Mouse (Mus musculus): ENCODE data around the gene Adgb. TPM values are rescaled to one million over a fixed set of nuclear protein-coding genes. Genes with fewer than 3 reads are reported as not detected.

Adgb gene
- polyA plus RNA-seq, 1 experiment from 2014 or later: 0.05 TPM

- Histone ChIP-seq H3K27me3 (ENCODE audit: low read depth, poor library complexity, severe bottlenecking) (no peaks in the 10 kb centered on the region), H3K4me1 (no peaks in the 10 kb centered on the region), H3K27ac (no peak overlapping the region), H3K4me3 (no peak overlapping the region), H3K36me3 (no peaks in the 10 kb centered on the region), H3K9me3 (replicated peaks) (no peaks in the 10 kb centered on the region)
- no peak for DNase-seq (ENCODE audit: low spot score)
- WGBS: 93% methylated on average over 7 of the region's 7 CpGs
Observed at GRCm38 (mm10) chr10:10429032-10429431, 43.1 kb downstream of the Adgb start.

GRCm38 (mm10) chr10:10424383-10424782, 47.7 kb downstream of the Adgb start:
- Histone ChIP-seq H3K4me1 (no peaks in the 10 kb centered on the region), H3K4me3 (no peak overlapping the region), H3K36me3 (no peaks in the 10 kb centered on the region), H3K9me3 (replicated peaks) (no peaks in the 10 kb centered on the region), H3K27ac (no peak overlapping the region), H3K27me3 (ENCODE audit: low read depth, poor library complexity, severe bottlenecking) (no peaks in the 10 kb centered on the region)
- 87% methylated on average over 2 of the region's 2 CpGs for WGBS
- DNase-seq (ENCODE audit: low spot score): no peak

GRCm38 (mm10) chr10:10411046-10411445, 61.1 kb downstream of the Adgb start:
- no peaks in the 10 kb centered on the region for H3K9me3 ChIP-seq (replicated peaks)
- DNase-seq (ENCODE audit: low spot score): no peak
- no peak overlapping the region for H3K4me3 ChIP-seq
- H3K4me1 ChIP-seq: no peaks in the 10 kb centered on the region
- H3K36me3 ChIP-seq: no peaks in the 10 kb centered on the region
- WGBS: 66% methylated on average over 5 of the region's 5 CpGs
- no peak overlapping the region for H3K27ac ChIP-seq
- H3K27me3 ChIP-seq (ENCODE audit: low read depth, poor library complexity, severe bottlenecking): no peaks in the 10 kb centered on the region

- WGBS: 64% methylated on average over 3 of the region's 3 CpGs
- no peaks in the 10 kb centered on the region for H3K36me3 ChIP-seq
- H3K4me1 ChIP-seq: no peaks in the 10 kb centered on the region
- H3K9me3 ChIP-seq (replicated peaks): no peaks in the 10 kb centered on the region
- H3K4me3 ChIP-seq: no peak overlapping the region
- no peak for DNase-seq (ENCODE audit: low spot score)
- H3K27ac ChIP-seq: no peak overlapping the region
- no peaks in the 10 kb centered on the region for H3K27me3 ChIP-seq (ENCODE audit: low read depth, poor library complexity, severe bottlenecking)
Observed at GRCm38 (mm10) chr10:10408166-10408565, 64.0 kb downstream of the Adgb start.

GRCm38 (mm10) chr10:10395784-10396481, 76.2 kb downstream of the Adgb start:
- Histone ChIP-seq H3K27me3 (ENCODE audit: low read depth, poor library complexity, severe bottlenecking) (no peaks in the 10 kb centered on the region), H3K27ac (no peak overlapping the region), H3K4me1 (no peaks in the 10 kb centered on the region), H3K4me3 (no peak overlapping the region), H3K9me3 (replicated peaks) (no peaks in the 10 kb centered on the region), H3K36me3 (no peaks in the 10 kb centered on the region)
- DNase-seq (ENCODE audit: low spot score): no peak
- 87% methylated on average over 4 of the region's 4 CpGs for WGBS

- Histone ChIP-seq H3K4me3 (no peak overlapping the region), H3K4me1 (no peaks in the 10 kb centered on the region), H3K36me3 (no peaks in the 10 kb centered on the region), H3K27ac (no peak overlapping the region), H3K27me3 (ENCODE audit: low read depth, poor library complexity, severe bottlenecking) (no peaks in the 10 kb centered on the region), H3K9me3 (replicated peaks) (no peaks in the 10 kb centered on the region)
- 70% methylated on average over 1 of the region's 1 CpGs for WGBS
- no peak for DNase-seq (ENCODE audit: low spot score)
Observed at GRCm38 (mm10) chr10:10374629-10375028, 97.5 kb downstream of the Adgb start.

GRCm38 (mm10) chr10:10364025-10364424, 108.1 kb downstream of the Adgb start:
- Histone ChIP-seq H3K4me1 (no peaks in the 10 kb centered on the region), H3K36me3 (no peaks in the 10 kb centered on the region), H3K4me3 (no peak overlapping the region), H3K9me3 (replicated peaks) (no peaks in the 10 kb centered on the region), H3K27me3 (ENCODE audit: low read depth, poor library complexity, severe bottlenecking) (no peaks in the 10 kb centered on the region), H3K27ac (no peak overlapping the region)
- WGBS: 90% methylated on average over 1 of the region's 1 CpGs
- no peak for DNase-seq (ENCODE audit: low spot score)

GRCm38 (mm10) chr10:10355605-10356227, 116.4 kb downstream of the Adgb start:
- Histone ChIP-seq H3K27ac (no peak overlapping the region; the same call in 1 of the 2 replicates), H3K27me3 (ENCODE audit: low read depth, poor library complexity, severe bottlenecking) (no peaks in the 10 kb centered on the region), H3K36me3 (no peaks in the 10 kb centered on the region), H3K4me1 (no peaks in the 10 kb centered on the region), H3K4me3 (no peak overlapping the region), H3K9me3 (replicated peaks) (no peaks in the 10 kb centered on the region)
- DNase-seq (ENCODE audit: low spot score): peak; percentile 37
- WGBS: 12% methylated on average over 3 of the region's 3 CpGs

- 95% methylated on average over 3 of the region's 3 CpGs for WGBS
- no peak for DNase-seq (ENCODE audit: low spot score)
- no peaks in the 10 kb centered on the region for H3K9me3 ChIP-seq (replicated peaks)
- no peak overlapping the region for H3K4me3 ChIP-seq
- no peak overlapping the region for H3K27ac ChIP-seq
- H3K36me3 ChIP-seq: no peaks in the 10 kb centered on the region
- H3K27me3 ChIP-seq (ENCODE audit: low read depth, poor library complexity, severe bottlenecking): no peaks in the 10 kb centered on the region
- no peaks in the 10 kb centered on the region for H3K4me1 ChIP-seq
Observed at GRCm38 (mm10) chr10:10352184-10352583, 119.9 kb downstream of the Adgb start.

GRCm38 (mm10) chr10:10350550-10350949, 121.6 kb downstream of the Adgb start:
- DNase-seq (ENCODE audit: low spot score): no peak
- Histone ChIP-seq H3K36me3 (no peaks in the 10 kb centered on the region), H3K4me3 (no peak overlapping the region), H3K27ac (no peak overlapping the region), H3K9me3 (replicated peaks) (no peaks in the 10 kb centered on the region), H3K4me1 (no peaks in the 10 kb centered on the region), H3K27me3 (ENCODE audit: low read depth, poor library complexity, severe bottlenecking) (no peaks in the 10 kb centered on the region)
- WGBS: 91% methylated on average over 3 of the region's 3 CpGs

GRCm38 (mm10) chr10:10343930-10344329, 128.2 kb downstream of the Adgb start:
- 92% methylated on average over 3 of the region's 3 CpGs for WGBS
- DNase-seq (ENCODE audit: low spot score): no peak
- no peak overlapping the region for H3K4me3 ChIP-seq
- no peaks in the 10 kb centered on the region for H3K9me3 ChIP-seq (replicated peaks)
- no peaks in the 10 kb centered on the region for H3K4me1 ChIP-seq
- H3K36me3 ChIP-seq: no peaks in the 10 kb centered on the region
- no peak overlapping the region for H3K27ac ChIP-seq
- H3K27me3 ChIP-seq (ENCODE audit: low read depth, poor library complexity, severe bottlenecking): no peaks in the 10 kb centered on the region

GRCm38 (mm10) chr10:10325560-10325959, 146.6 kb downstream of the Adgb start:
- peaks cover 3% of the 10 kb centered on the region; the same call in 1 of the 2 replicates for H3K4me1 ChIP-seq
- no peaks in the 10 kb centered on the region; the same call in 1 of the 2 replicates for H3K27me3 ChIP-seq (ENCODE audit: low read depth, poor library complexity, severe bottlenecking)
- no peaks in the 10 kb centered on the region for H3K9me3 ChIP-seq (replicated peaks)
- no peak overlapping the region for H3K4me3 ChIP-seq
- H3K27ac ChIP-seq: no peak overlapping the region
- no peaks in the 10 kb centered on the region for H3K36me3 ChIP-seq
- DNase-seq (ENCODE audit: low spot score): no peak
- 95% methylated on average over 2 of the region's 2 CpGs for WGBS

- Histone ChIP-seq H3K36me3 (no peaks in the 10 kb centered on the region), H3K9me3 (replicated peaks) (no peaks in the 10 kb centered on the region), H3K27ac (no peak overlapping the region), H3K4me1 (peaks cover 5% of the 10 kb centered on the region; the same call in 1 of the 2 replicates), H3K27me3 (ENCODE audit: low read depth, poor library complexity, severe bottlenecking) (no peaks in the 10 kb centered on the region; the same call in 1 of the 2 replicates), H3K4me3 (no peak overlapping the region)
- 88% methylated on average over 11 of the region's 11 CpGs for WGBS
- DNase-seq (ENCODE audit: low spot score): no peak
Observed at GRCm38 (mm10) chr10:10322961-10323360, 149.2 kb downstream of the Adgb start.
